Mouse (Mus musculus) olfactory bulb, adult 2 months (tissue): ENCODE results near the gene Atp11c.

ENCODE experiments used
- CTCF ChIP-seq: fragments of 200-500 bp; IDR thresholded peaks from 2 replicates; pipeline ENCODE4 v1.5.1; 2012; ENCODE audit warnings: low read depth, mild to moderate bottlenecking, low read length, moderate library complexity; ENCODE audit not compliant: insufficient read depth
- POLR2A ChIP-seq: fragments of 200-500 bp; IDR thresholded peaks from 2 replicates; pipeline ENCODE4 v1.6.1; 2012; ENCODE audit warnings: mild to moderate bottlenecking, low read depth, low read length, moderate library complexity; ENCODE audit not compliant: insufficient read depth

DNA sequence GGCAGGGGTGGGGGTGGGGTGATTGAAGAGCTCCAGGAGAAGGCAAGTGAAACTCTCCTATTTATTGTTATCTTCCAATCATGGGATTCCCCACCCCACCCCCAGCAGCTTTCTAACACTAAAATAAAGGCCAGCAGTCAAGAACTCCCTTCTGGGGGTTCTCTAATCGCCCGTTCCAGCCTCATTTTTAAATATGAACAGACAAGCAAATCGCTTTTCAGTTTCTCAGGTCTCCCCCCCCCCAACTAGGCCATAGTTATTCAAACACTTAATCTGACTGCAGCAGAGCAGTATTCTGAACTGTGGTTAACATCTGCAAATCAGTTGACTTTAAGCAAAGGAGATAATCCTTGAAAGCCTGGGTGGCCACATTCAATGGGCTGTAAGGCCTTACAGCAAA, 409.9 kb downstream of the Atp11c start:
- no peak for TF ChIP-seq CTCF
- no peak for TF ChIP-seq POLR2A
